Mouse (Mus musculus) heart, embryonic 13.5 days (tissue): ENCODE data around the gene Stn1. TPM values are rescaled to one million over a fixed set of nuclear protein-coding genes. Genes with fewer than 3 reads are reported as not detected.

Experiments used
- ATAC-seq: fragments of 200-750 bp; cut with Nextera tagmentation; 2 replicates; pipeline ENCODE4 v1.8.0; 2017; ENCODE audit warnings: moderate TSS enrichment; ENCODE audit not compliant: insufficient number of reproducible peaks, low FRiP score, low TSS enrichment; ENCODE audit errors: extremely low read depth
- H3K27ac ChIP-seq: fragments of 300-500 bp; sonication (generic); replicated peaks from 2 replicates; pipeline ENCODE4 v1.5.1; 2015; ENCODE audit warnings: moderate library complexity, mild to moderate bottlenecking, inconsistent platforms
- H3K27me3 ChIP-seq: fragments of 300-500 bp; sonication (generic); replicated peaks from 2 replicates; pipeline ENCODE4 v1.6.1; 2015; ENCODE audit warnings: mild to moderate bottlenecking, inconsistent platforms
- H3K36me3 ChIP-seq: fragments of 300-500 bp; sonication (generic); 2 replicates; pipeline ENCODE4 v1.6.1; 2015; ENCODE audit warnings: mild to moderate bottlenecking, inconsistent platforms
- H3K4me1 ChIP-seq: fragments of 300-500 bp; sonication (generic); 2 replicates; pipeline ENCODE4 v1.6.1; 2015; ENCODE audit warnings: inconsistent platforms
- H3K4me2 ChIP-seq: fragments of 300-500 bp; sonication (generic); 2 replicates; pipeline ENCODE4 v1.6.1; 2015; ENCODE audit warnings: inconsistent platforms, mild to moderate bottlenecking, moderate library complexity
- H3K4me3 ChIP-seq: fragments of 300-500 bp; sonication (generic); 2 replicates; pipeline ENCODE4 v1.5.1; 2015; ENCODE audit warnings: moderate library complexity, mild to moderate bottlenecking, inconsistent platforms
- H3K9ac ChIP-seq: fragments of 300-500 bp; sonication (generic); 2 replicates; pipeline ENCODE4 v1.6.1; 2015; ENCODE audit warnings: inconsistent platforms, mild to moderate bottlenecking, moderate library complexity
- H3K9me3 ChIP-seq: fragments of 300-500 bp; sonication (generic); 2 replicates; pipeline ENCODE4 v1.6.1; 2016; ENCODE audit warnings: inconsistent platforms
- WGBS: fragments of 180-500 bp; shearing (Covaris S2); methylation state at CpG from one replicate; pipeline ENCODE4 v1.1.7; 2015; ENCODE audit warnings: mixed read lengths; 5-methylcytosine and 5-hydroxymethylcytosine counted together
- polyA plus RNA-seq: library from polyadenylated mRNA; unstranded; fragments of >200 nt; fragmentation: Nextera tagmentation; extraction: Ambion mirVana; gene quantifications from 2 replicates; pipeline ENCODE4 v1.2.1, GENCODE M21; 2015

The Stn1 gene
- polyA plus RNA-seq, 1 experiment from 2014 or later: 37.3 TPM

- Histone ChIP-seq H3K27me3 (no peaks in the 10 kb centered on the region), H3K27ac (no peak overlapping the region), H3K4me2 (peak overlapping the region; percentile 4; the same call in 1 of the 2 replicates), H3K9me3 (no peaks in the 10 kb centered on the region), H3K36me3 (no peaks in the 10 kb centered on the region), H3K4me1 (peaks cover 38% of the 10 kb centered on the region), H3K9ac (no peak overlapping the region), H3K4me3 (no peak overlapping the region)
- 62% methylated on average over 13 of the region's 13 CpGs for whole genome bisulfite sequencing
- ATAC-seq: no peak
Observed at GRCm38 (mm10) chr19:47563715-47564114, 26.4 kb upstream of the Stn1 start.

GRCm38 (mm10) chr19:47561996-47562441 lies 24.7 kb upstream of the Stn1 start:
- Histone ChIP-seq H3K27me3 (no peaks in the 10 kb centered on the region), H3K9ac (no peak overlapping the region), H3K36me3 (no peaks in the 10 kb centered on the region), H3K27ac (peak overlapping the region; percentile 81), H3K4me3 (no peak overlapping the region), H3K9me3 (no peaks in the 10 kb centered on the region), H3K4me1 (peaks cover 38% of the 10 kb centered on the region), H3K4me2 (no peak overlapping the region)
- ATAC-seq: no peak
- WGBS: 33% methylated on average over 5 of the region's 5 CpGs

- no peak for ATAC-seq
- Histone ChIP-seq H3K36me3 (no peaks in the 10 kb centered on the region), H3K9ac (no peak overlapping the region), H3K9me3 (no peaks in the 10 kb centered on the region), H3K27me3 (no peaks in the 10 kb centered on the region), H3K4me1 (peaks cover 38% of the 10 kb centered on the region), H3K27ac (no peak overlapping the region), H3K4me3 (no peak overlapping the region), H3K4me2 (no peak overlapping the region)
- WGBS: 63% methylated on average over 12 of the region's 12 CpGs
Observed at GRCm38 (mm10) chr19:47560544-47561161, 23.3 kb upstream of the Stn1 start.

- ATAC-seq: no peak
- H3K4me1 ChIP-seq: peaks cover 38% of the 10 kb centered on the region
- no peak overlapping the region for H3K9ac ChIP-seq
- peak overlapping the region; percentile 5 for H3K27ac ChIP-seq
- H3K9me3 ChIP-seq: no peaks in the 10 kb centered on the region
- WGBS: 49% methylated on average over 14 of the region's 14 CpGs
- H3K36me3 ChIP-seq: no peaks in the 10 kb centered on the region
- no peaks in the 10 kb centered on the region for H3K27me3 ChIP-seq
- H3K4me2 ChIP-seq: no peak overlapping the region
- no peak overlapping the region for H3K4me3 ChIP-seq
Observed at GRCm38 (mm10) chr19:47559751-47560512, 22.6 kb upstream of the Stn1 start.

- no peak overlapping the region for H3K9ac ChIP-seq
- H3K4me3 ChIP-seq: no peak overlapping the region
- no peak for ATAC-seq
- 0 out of 2 replicates have a peak overlapping the region, but pooled peaks have one; percentile 5 for H3K27ac ChIP-seq
- peaks cover 38% of the 10 kb centered on the region for H3K4me1 ChIP-seq
- H3K9me3 ChIP-seq: no peaks in the 10 kb centered on the region
- no peaks in the 10 kb centered on the region for H3K36me3 ChIP-seq
- 76% methylated on average over 5 of the region's 5 CpGs for WGBS
- H3K27me3 ChIP-seq: no peaks in the 10 kb centered on the region
- no peak overlapping the region for H3K4me2 ChIP-seq
Observed at GRCm38 (mm10) chr19:47559145-47559544, 21.8 kb upstream of the Stn1 start.

- H3K4me2 ChIP-seq: no peak overlapping the region
- H3K27me3 ChIP-seq: no peaks in the 10 kb centered on the region
- H3K9me3 ChIP-seq: no peaks in the 10 kb centered on the region
- no peaks in the 10 kb centered on the region for H3K36me3 ChIP-seq
- no peak overlapping the region for H3K9ac ChIP-seq
- no peak overlapping the region for H3K4me3 ChIP-seq
- H3K4me1 ChIP-seq: no peaks in the 10 kb centered on the region
- ATAC-seq: no peak
- 80% methylated on average over 4 of the region's 4 CpGs for WGBS
- H3K27ac ChIP-seq: no peak overlapping the region
Observed at GRCm38 (mm10) chr19:47549584-47549983, 12.3 kb upstream of the Stn1 start.

- Histone ChIP-seq H3K27ac (no peak overlapping the region), H3K4me1 (0 out of 2 replicates have a peak, but pooled peaks cover under 1% of the 10 kb centered on the region), H3K4me2 (no peak overlapping the region), H3K9ac (no peak overlapping the region), H3K27me3 (no peaks in the 10 kb centered on the region), H3K36me3 (no peaks in the 10 kb centered on the region), H3K4me3 (no peak overlapping the region), H3K9me3 (no peaks in the 10 kb centered on the region)
- ATAC-seq: no peak
- WGBS: 69% methylated on average over 9 of the region's 9 CpGs
Observed at GRCm38 (mm10) chr19:47549174-47549573, 11.9 kb upstream of the Stn1 start.

GRCm38 (mm10) chr19:47548432-47549076 lies 11.2 kb upstream of the Stn1 start:
- peaks cover 4% of the 10 kb centered on the region; the same call in 1 of the 2 replicates for H3K4me1 ChIP-seq
- no peaks in the 10 kb centered on the region for H3K27me3 ChIP-seq
- H3K9ac ChIP-seq: no peak overlapping the region
- H3K4me2 ChIP-seq: no peak overlapping the region
- no peak overlapping the region for H3K4me3 ChIP-seq
- H3K9me3 ChIP-seq: no peaks in the 10 kb centered on the region
- H3K36me3 ChIP-seq: no peaks in the 10 kb centered on the region
- ATAC-seq: no peak
- WGBS: 80% methylated on average over 11 of the region's 11 CpGs
- no peak overlapping the region for H3K27ac ChIP-seq

GRCm38 (mm10) chr19:47545528-47545927 lies 8.2 kb upstream of the Stn1 start:
- Histone ChIP-seq H3K27me3 (0 out of 2 replicates have a peak, but pooled peaks cover 2% of the 10 kb centered on the region), H3K9ac (no peak overlapping the region), H3K36me3 (no peaks in the 10 kb centered on the region), H3K4me3 (no peak overlapping the region), H3K9me3 (no peaks in the 10 kb centered on the region), H3K4me1 (peaks cover 14% of the 10 kb centered on the region; the same call in 1 of the 2 replicates), H3K4me2 (no peak overlapping the region), H3K27ac (no peak overlapping the region)
- ATAC-seq: no peak

- no peak for ATAC-seq
- H3K9me3 ChIP-seq: no peaks in the 10 kb centered on the region
- no peak overlapping the region for H3K9ac ChIP-seq
- 0 out of 2 replicates have a peak, but pooled peaks cover 2% of the 10 kb centered on the region for H3K27me3 ChIP-seq
- H3K4me1 ChIP-seq: peaks cover 14% of the 10 kb centered on the region; the same call in 1 of the 2 replicates
- no peak overlapping the region for H3K4me3 ChIP-seq
- H3K4me2 ChIP-seq: no peak overlapping the region
- no peak overlapping the region for H3K27ac ChIP-seq
- WGBS: 67% methylated on average over 3 of the region's 3 CpGs
- no peaks in the 10 kb centered on the region for H3K36me3 ChIP-seq
Observed at GRCm38 (mm10) chr19:47545055-47545454, 7.7 kb upstream of the Stn1 start.

- peak overlapping the region; percentile 33; the same call in 1 of the 2 replicates for H3K9ac ChIP-seq
Observed at GRCm38 (mm10) chr19:47542441-47542840, 5.1 kb upstream of the Stn1 start.

More at GRCm38 (mm10) chr19:47542441-47542840, 5.1 kb upstream of the Stn1 start:
- Histone ChIP-seq H3K27me3 (0 out of 2 replicates have a peak, but pooled peaks cover 2% of the 10 kb centered on the region), H3K9me3 (no peaks in the 10 kb centered on the region), H3K36me3 (no peaks in the 10 kb centered on the region), H3K4me2 (peak overlapping the region; percentile 21; the same call in 1 of the 2 replicates), H3K4me1 (peaks cover 34% of the 10 kb centered on the region), H3K4me3 (no peak overlapping the region), H3K27ac (peak overlapping the region; percentile 14; the same call in 1 of the 2 replicates)
- 42% methylated on average over 7 of the region's 7 CpGs for WGBS
- no peak for ATAC-seq
